Mouse (Mus musculus) embryonic fibroblast, embryonic 13.5 days (primary cell): Measurements from ENCODE around the gene Tmem150b.

ENCODE experiments used
- CTCF ChIP-seq: IDR thresholded peaks from 2 replicates; pipeline ENCODE4 v1.5.1; 2011; ENCODE audit warnings: mild to moderate bottlenecking, control low read depth, low read length, moderate library complexity, borderline replicate concordance; ENCODE audit not compliant: insufficient read depth
- POLR2A ChIP-seq: IDR thresholded peaks from 2 replicates; pipeline ENCODE4 v1.6.1; 2011; ENCODE audit warnings: low read depth, mild to moderate bottlenecking, control low read depth, low read length, moderate library complexity

DNA sequence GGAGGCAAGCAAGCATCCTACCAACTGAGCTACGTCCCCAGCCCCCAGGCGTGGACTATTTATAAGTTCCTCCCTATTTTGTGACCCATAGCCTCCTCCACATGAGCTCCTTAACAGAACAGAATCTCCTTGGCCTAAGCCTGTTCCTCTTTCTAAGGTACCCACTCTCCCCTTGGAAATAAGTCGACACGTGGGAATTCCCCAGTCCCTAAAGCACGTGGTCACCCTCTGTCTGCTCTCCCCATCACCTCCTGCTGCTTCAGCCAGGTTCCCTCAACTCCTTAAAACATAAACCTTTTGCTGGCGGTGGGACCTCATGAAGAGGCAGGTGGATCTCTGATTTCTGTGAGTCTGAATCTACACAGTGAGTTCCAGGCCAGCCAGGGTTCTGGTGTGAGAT is 8.1 kb downstream of the Tmem150b start:
- no peak for TF ChIP-seq POLR2A
- TF ChIP-seq CTCF, result no peak
